Mouse (Mus musculus): ENCODE measurements around the gene Naga. TPM values are rescaled to one million over a fixed set of nuclear protein-coding genes. Genes with fewer than 3 reads are reported as not detected.
A peak's percentile ranks its signal among the peaks of the same experiment; 100 is the strongest.

Gene Naga
- total RNA-seq (2014; fragmentation: Nextera tagmentation) (190 and 198 TPM in 2 replicates), total RNA-seq (2017) (200 and 229 TPM in 2 replicates), polyA plus RNA-seq (2012) (274 and 333 TPM in 2 replicates)

DNA sequence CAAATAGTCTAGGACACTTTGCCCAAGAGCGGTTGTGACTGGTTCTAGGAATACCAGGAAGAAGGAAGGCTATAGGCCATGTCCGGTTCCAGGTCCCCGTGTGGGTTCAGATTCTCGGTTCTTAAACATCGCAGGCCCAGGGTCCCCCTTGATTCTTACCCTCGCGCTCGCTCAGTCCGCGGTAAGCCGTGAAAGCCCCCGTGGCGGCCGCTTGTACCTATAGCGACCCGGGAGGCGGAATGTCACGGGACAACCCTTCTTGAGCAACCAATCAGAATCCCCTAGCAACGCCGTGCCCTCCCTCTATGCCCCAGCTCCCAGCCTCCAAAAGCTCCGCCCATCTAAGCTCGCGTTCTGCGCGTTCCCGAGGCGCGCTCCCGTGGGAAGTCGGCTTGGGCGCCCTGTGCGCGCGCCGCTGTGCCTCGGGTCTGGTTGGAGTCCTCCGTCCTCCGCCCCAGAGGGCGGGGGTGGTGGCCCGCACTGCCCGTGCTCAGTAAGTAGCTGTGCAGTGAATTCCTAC lies at the start of gene Naga, which contains the start of the genes Pheta2 and Smdt1:
Naga (minus strand) TSS at position 333 of the 520 bp plus-strand sequence.
Pheta2 (plus strand) TSS at position 350 of the 520 bp plus-strand sequence.
Smdt1 (plus strand) TSS at position 367 of the 520 bp plus-strand sequence.
- DNase-seq (ENCODE audit: low spot score) (peak; percentile 96), ATAC-seq (ENCODE audit: extremely low read depth, insufficient number of reproducible peaks, low FRiP score, poor library complexity, severe bottlenecking) (peak; percentile 52)
- H3K36me3 ChIP-seq (replicated peaks): peaks cover 55% of the 10 kb centered on the region
- no peaks in the 10 kb centered on the region for H3K9me3 ChIP-seq (replicated peaks)
- no peaks in the 10 kb centered on the region for H3K27me3 ChIP-seq (ENCODE audit: insufficient read depth, low read length)
- H3K4me1 ChIP-seq (ENCODE audit: insufficient read depth, low read depth, low read length): peaks cover 80% of the 10 kb centered on the region
- H3K4me3 ChIP-seq (ENCODE audit: low read depth, low read length): peak within 1 kb of the TSS; percentile 71
- TF ChIP-seq GATA1 (IDR thresholded peaks at IDR 0.05; ENCODE audit: borderline replicate concordance, low read length) (no peak), TAL1 (conservative IDR thresholded peaks at IDR 0.05; ENCODE audit: low read depth, low read length) (no peak), POLR2AphosphoS5 (IDR thresholded peaks at IDR 0.05; ENCODE audit: insufficient replicate concordance, low read depth, low read length) (no peak), CTCF (IDR thresholded peaks at IDR 0.05; ENCODE audit: low read depth, low read length) (no peak), GATA2 (IDR thresholded peaks at IDR 0.05; ENCODE audit: borderline replicate concordance, low read depth, low read length) (no peak)

DNA sequence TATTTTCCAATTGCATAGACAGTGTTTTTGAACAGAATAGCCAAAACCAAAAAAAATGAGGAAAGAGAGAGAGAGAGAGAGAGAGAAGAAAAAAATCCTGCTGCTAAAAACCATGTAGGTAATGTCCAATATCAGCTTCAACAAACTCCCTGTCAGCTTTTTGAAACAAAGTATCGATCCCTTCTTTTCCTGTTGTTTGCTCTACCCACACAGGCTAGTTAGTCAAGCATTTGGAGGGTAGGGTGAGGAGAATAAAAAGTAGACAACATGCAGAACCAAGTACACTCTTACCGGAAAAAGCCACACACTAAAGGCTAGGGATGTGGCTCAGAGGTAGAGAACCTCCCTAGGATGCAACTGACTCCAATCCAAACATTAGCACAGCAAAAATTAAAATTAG lies 47.0 kb upstream of the Naga start:
- TF ChIP-seq CTCF (IDR thresholded peaks at IDR 0.05; ENCODE audit: low read depth, low read length): no peak
- no peak for TF ChIP-seq GATA1 (IDR thresholded peaks at IDR 0.05; ENCODE audit: borderline replicate concordance, low read length)
- TF ChIP-seq POLR2AphosphoS5 (IDR thresholded peaks at IDR 0.05; ENCODE audit: insufficient replicate concordance, low read depth, low read length): no peak
- no peak for TF ChIP-seq GATA2 (IDR thresholded peaks at IDR 0.05; ENCODE audit: borderline replicate concordance, low read depth, low read length)
- TF ChIP-seq TAL1 (conservative IDR thresholded peaks at IDR 0.05; ENCODE audit: low read depth, low read length): no peak
- Histone ChIP-seq H3K4me3 (ENCODE audit: low read depth, low read length) (no peak overlapping the region), H3K4me1 (ENCODE audit: insufficient read depth, low read depth, low read length) (no peaks in the 10 kb centered on the region), H3K36me3 (replicated peaks) (no peaks in the 10 kb centered on the region), H3K27me3 (ENCODE audit: insufficient read depth, low read length) (peaks cover 24% of the 10 kb centered on the region), H3K9me3 (replicated peaks) (no peaks in the 10 kb centered on the region)
- no peak for ATAC-seq (ENCODE audit: extremely low read depth, insufficient number of reproducible peaks, low FRiP score, poor library complexity, severe bottlenecking)
- DNase-seq (ENCODE audit: low spot score): no peak

DNA sequence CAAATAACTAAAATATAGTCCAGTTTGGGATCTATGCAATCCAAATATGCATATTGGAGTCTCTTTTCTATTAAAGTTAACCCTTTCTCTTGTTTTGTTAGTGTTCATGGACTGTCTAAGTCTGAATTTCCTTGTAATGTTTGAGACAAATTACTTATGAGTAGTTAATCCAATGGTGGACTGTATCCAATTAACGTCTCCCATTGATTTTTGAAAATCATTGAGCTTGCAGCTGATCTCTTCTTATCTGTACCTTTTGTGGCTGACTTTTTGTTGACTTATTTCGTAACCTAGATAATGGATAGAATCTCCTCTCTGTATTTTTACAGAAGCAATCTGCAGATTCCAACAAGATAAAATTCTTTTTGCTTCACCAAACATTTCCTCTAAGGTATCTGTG lies 43.7 kb upstream of the Naga start:
- Histone ChIP-seq H3K9me3 (replicated peaks) (no peaks in the 10 kb centered on the region), H3K36me3 (replicated peaks) (no peaks in the 10 kb centered on the region), H3K4me1 (ENCODE audit: insufficient read depth, low read depth, low read length) (peaks cover 9% of the 10 kb centered on the region), H3K4me3 (ENCODE audit: low read depth, low read length) (no peak overlapping the region), H3K27me3 (ENCODE audit: insufficient read depth, low read length) (peaks cover 40% of the 10 kb centered on the region)
- DNase-seq (ENCODE audit: low spot score) (no peak), ATAC-seq (ENCODE audit: extremely low read depth, insufficient number of reproducible peaks, low FRiP score, poor library complexity, severe bottlenecking) (no peak)
- TF ChIP-seq GATA2 (IDR thresholded peaks at IDR 0.05; ENCODE audit: borderline replicate concordance, low read depth, low read length): no peak
- no peak for TF ChIP-seq GATA1 (IDR thresholded peaks at IDR 0.05; ENCODE audit: borderline replicate concordance, low read length)
- TF ChIP-seq POLR2AphosphoS5 (IDR thresholded peaks at IDR 0.05; ENCODE audit: insufficient replicate concordance, low read depth, low read length): no peak
- no peak for TF ChIP-seq CTCF (IDR thresholded peaks at IDR 0.05; ENCODE audit: low read depth, low read length)
- TF ChIP-seq TAL1 (conservative IDR thresholded peaks at IDR 0.05; ENCODE audit: low read depth, low read length): no peak

DNA sequence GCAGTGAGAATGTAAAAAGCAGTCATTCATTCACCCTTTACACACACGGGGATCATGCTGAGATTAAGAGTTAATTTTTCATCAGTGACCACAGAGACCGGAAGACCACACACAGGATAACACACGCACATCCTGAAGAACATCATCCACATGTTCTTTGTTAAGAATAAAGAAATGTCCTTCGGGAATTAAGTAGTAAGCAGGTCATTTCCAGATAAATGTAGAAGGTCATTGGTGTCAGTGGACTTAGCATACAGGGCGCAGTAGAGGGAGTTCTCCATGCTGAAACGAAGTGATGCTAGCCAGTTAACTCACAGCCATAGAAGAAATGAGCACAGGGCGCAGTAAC lies 42.0 kb upstream of the Naga start:
- peaks cover 9% of the 10 kb centered on the region for H3K4me1 ChIP-seq (ENCODE audit: insufficient read depth, low read depth, low read length)
- H3K9me3 ChIP-seq (replicated peaks): no peaks in the 10 kb centered on the region
- ATAC-seq (ENCODE audit: extremely low read depth, insufficient number of reproducible peaks, low FRiP score, poor library complexity, severe bottlenecking) (no peak), DNase-seq (ENCODE audit: low spot score) (no peak)
- TF ChIP-seq TAL1 (conservative IDR thresholded peaks at IDR 0.05; ENCODE audit: low read depth, low read length): no peak
- no peak for TF ChIP-seq GATA2 (IDR thresholded peaks at IDR 0.05; ENCODE audit: borderline replicate concordance, low read depth, low read length)
- TF ChIP-seq POLR2AphosphoS5 (IDR thresholded peaks at IDR 0.05; ENCODE audit: insufficient replicate concordance, low read depth, low read length): no peak
- TF ChIP-seq CTCF (IDR thresholded peaks at IDR 0.05; ENCODE audit: low read depth, low read length): no peak
- H3K4me3 ChIP-seq (ENCODE audit: low read depth, low read length): no peak overlapping the region
- H3K36me3 ChIP-seq (replicated peaks): no peaks in the 10 kb centered on the region
- peaks cover 47% of the 10 kb centered on the region for H3K27me3 ChIP-seq (ENCODE audit: insufficient read depth, low read length)

DNA sequence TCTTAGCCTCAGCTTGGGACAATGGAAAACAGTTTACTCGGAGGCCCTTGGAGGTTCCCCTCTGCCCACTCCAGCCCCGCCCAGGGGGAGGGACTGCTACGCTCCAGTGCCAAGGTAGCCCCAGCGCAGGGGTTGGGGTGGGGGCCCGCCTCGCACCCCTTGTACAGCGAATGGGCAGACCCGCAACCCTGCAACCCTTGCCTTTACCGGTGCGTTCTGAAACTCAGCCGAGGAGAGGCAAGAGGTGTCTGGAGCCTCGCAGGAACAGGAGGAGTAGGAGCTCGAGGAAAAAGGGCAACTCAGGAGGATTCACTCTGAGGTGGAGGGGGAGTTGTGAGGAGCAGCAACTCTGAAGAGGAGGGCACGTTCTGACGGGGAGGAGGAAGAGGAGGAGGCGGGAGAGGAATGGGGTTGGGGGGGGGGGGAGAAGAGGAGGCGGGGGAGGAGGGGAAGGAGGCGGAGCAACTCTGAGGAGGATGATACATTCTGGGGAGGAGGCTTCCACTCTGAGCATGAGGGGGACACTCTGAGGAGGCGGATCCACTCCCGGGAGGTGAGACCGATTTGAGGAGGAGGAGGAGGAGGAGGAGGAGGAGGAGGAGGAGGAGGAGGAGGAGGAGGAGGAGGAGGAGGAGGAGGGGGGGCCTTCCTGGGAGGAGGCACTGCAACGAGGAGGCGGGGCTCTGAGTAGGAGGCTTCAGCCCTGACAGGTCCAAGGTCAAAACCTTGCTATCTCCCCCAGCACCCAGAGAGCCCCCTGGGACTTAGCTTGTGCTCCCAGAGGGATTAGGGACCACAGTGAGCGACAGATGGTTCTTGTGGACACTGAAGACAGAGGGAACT lies 41.4 kb upstream of the Naga start, which contains the start of gene Cyp2d22:
Cyp2d22 (minus strand) TSS at position 390 of the 843 bp plus-strand sequence.
- TF ChIP-seq GATA2 (IDR thresholded peaks at IDR 0.05; ENCODE audit: borderline replicate concordance, low read depth, low read length): no peak
- TF ChIP-seq GATA1 (IDR thresholded peaks at IDR 0.05; ENCODE audit: borderline replicate concordance, low read length): no peak
- Histone ChIP-seq H3K36me3 (replicated peaks) (no peaks in the 10 kb centered on the region), H3K4me1 (ENCODE audit: insufficient read depth, low read depth, low read length) (peaks cover 9% of the 10 kb centered on the region), H3K4me3 (ENCODE audit: low read depth, low read length) (peak within 1 kb of the TSS; percentile 49; the same call in 1 of the 2 replicates), H3K27me3 (ENCODE audit: insufficient read depth, low read length) (peaks cover 51% of the 10 kb centered on the region), H3K9me3 (replicated peaks) (no peaks in the 10 kb centered on the region)
- DNase-seq (ENCODE audit: low spot score): peak; percentile 12
- ATAC-seq (ENCODE audit: extremely low read depth, insufficient number of reproducible peaks, low FRiP score, poor library complexity, severe bottlenecking): no peak

DNA sequence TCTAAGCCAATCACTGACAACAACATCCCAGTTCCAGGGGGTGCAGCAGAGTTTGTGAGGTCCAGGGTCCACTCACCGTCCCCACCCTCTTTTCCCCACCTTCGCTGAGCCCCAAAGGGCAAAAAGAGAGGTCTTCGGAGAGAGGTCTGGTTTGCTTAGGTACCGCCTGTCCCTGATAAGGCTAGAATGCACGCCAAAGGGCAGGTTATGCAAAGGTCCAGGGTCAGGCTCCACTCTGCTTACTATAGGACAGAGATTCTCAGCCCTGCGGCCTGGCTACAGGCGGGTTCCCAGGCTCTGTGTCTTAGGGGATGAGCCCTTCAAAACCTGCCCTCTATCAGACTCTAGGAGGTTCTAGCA lies 40.8 kb upstream of the Naga start:
- Histone ChIP-seq H3K36me3 (replicated peaks) (no peaks in the 10 kb centered on the region), H3K4me1 (ENCODE audit: insufficient read depth, low read depth, low read length) (peaks cover 9% of the 10 kb centered on the region), H3K27me3 (ENCODE audit: insufficient read depth, low read length) (peaks cover 52% of the 10 kb centered on the region), H3K9me3 (replicated peaks) (no peaks in the 10 kb centered on the region), H3K4me3 (ENCODE audit: low read depth, low read length) (no peak overlapping the region; the same call in 1 of the 2 replicates)
- no peak for TF ChIP-seq GATA1 (IDR thresholded peaks at IDR 0.05; ENCODE audit: borderline replicate concordance, low read length)
- TF ChIP-seq TAL1 (conservative IDR thresholded peaks at IDR 0.05; ENCODE audit: low read depth, low read length): no peak
- no peak for TF ChIP-seq GATA2 (IDR thresholded peaks at IDR 0.05; ENCODE audit: borderline replicate concordance, low read depth, low read length)
- TF ChIP-seq CTCF (IDR thresholded peaks at IDR 0.05; ENCODE audit: low read depth, low read length): no peak
- no peak for TF ChIP-seq POLR2AphosphoS5 (IDR thresholded peaks at IDR 0.05; ENCODE audit: insufficient replicate concordance, low read depth, low read length)
- DNase-seq (ENCODE audit: low spot score) (no peak), ATAC-seq (ENCODE audit: extremely low read depth, insufficient number of reproducible peaks, low FRiP score, poor library complexity, severe bottlenecking) (no peak)
